Mouse (Mus musculus) embryonic facial prominence, embryonic 13.5 days (tissue): ENCODE data around the gene Adam19. TPM values are rescaled to one million over a fixed set of nuclear protein-coding genes. Genes with fewer than 3 reads are reported as not detected.

Experiments
- ATAC-seq: fragments of 200-750 bp; cut with Nextera tagmentation; 2 replicates; pipeline ENCODE4 v1.8.0; 2017; ENCODE audit warnings: low read depth; ENCODE audit not compliant: insufficient number of reproducible peaks, insufficient read depth, low FRiP score, low TSS enrichment
- H3K27ac ChIP-seq: fragments of 300-500 bp; sonication (generic); 2 replicates; pipeline ENCODE4 v1.5.1; 2015; ENCODE audit warnings: moderate library complexity, mild to moderate bottlenecking, inconsistent platforms
- H3K27me3 ChIP-seq: fragments of 300-500 bp; sonication (generic); 2 replicates; pipeline ENCODE4 v1.6.1; 2015; ENCODE audit warnings: mild to moderate bottlenecking, inconsistent platforms
- H3K36me3 ChIP-seq: fragments of 300-500 bp; sonication (generic); 2 replicates; pipeline ENCODE4 v1.6.1; 2015; ENCODE audit warnings: mild to moderate bottlenecking, inconsistent platforms
- H3K4me1 ChIP-seq: fragments of 300-500 bp; sonication (generic); 2 replicates; pipeline ENCODE4 v1.6.1; 2015; ENCODE audit warnings: inconsistent platforms
- H3K4me2 ChIP-seq: fragments of 300-500 bp; sonication (generic); 2 replicates; pipeline ENCODE4 v1.6.1; 2015; ENCODE audit warnings: moderate library complexity, mild to moderate bottlenecking, inconsistent platforms
- H3K4me3 ChIP-seq: fragments of 300-500 bp; sonication (generic); 2 replicates; pipeline ENCODE4 v1.5.1; 2015; ENCODE audit warnings: mild to moderate bottlenecking, inconsistent platforms
- H3K9ac ChIP-seq: fragments of 300-500 bp; sonication (generic); 2 replicates; pipeline ENCODE4 v1.6.1; 2015; ENCODE audit warnings: mild to moderate bottlenecking, inconsistent platforms
- H3K9me3 ChIP-seq: fragments of 300-500 bp; sonication (generic); 2 replicates; pipeline ENCODE4 v1.6.1; 2016; ENCODE audit warnings: inconsistent platforms
- WGBS: fragments of 180-500 bp; shearing (Covaris S2); methylation state at CpG from one replicate; pipeline ENCODE4 v1.1.7; 2015; ENCODE audit warnings: mixed read lengths; 5-methylcytosine and 5-hydroxymethylcytosine counted together
- polyA plus RNA-seq: library from polyadenylated mRNA; unstranded; fragments of >200 nt; fragmentation: Nextera tagmentation; extraction: Ambion mirVana; gene quantifications from 2 replicates; pipeline ENCODE4 v1.2.1, GENCODE M21; 2015

Adam19 gene
- polyA plus RNA-seq, 1 experiment from 2014 or later, result 9.7 TPM

DNA sequence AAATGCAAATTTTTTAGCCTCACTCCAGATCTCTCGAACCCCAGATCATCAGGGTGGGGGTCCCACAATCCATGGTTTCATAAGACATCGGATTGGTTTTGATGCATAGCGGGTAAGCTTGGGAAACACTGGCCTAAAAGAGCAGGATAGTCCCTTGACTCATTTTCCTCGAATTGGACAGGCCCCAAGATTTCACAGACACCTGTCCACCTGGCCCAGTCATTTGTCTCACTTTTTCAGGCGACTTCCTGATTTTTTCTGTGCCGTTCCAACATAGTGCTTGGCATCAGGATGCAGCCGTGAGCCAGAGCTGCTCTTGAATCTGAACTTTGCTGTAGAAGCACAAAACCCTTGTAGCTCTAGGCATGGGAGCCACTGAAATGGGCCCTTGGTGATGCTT, 58.4 kb downstream of the Adam19 start:
- no peak for ATAC-seq
- WGBS, result 90% methylated on average over 7 of the region's 7 CpGs

GRCm38 (mm10) chr11:46115011-46115410, 59.2 kb downstream of the Adam19 start:
- no peak for ATAC-seq
- H3K4me1 ChIP-seq, result peaks cover 8% of the 10 kb centered on the region; the same call in 1 of the 2 replicates
- no peak overlapping the region for H3K4me2 ChIP-seq
- H3K27ac ChIP-seq, result no peak overlapping the region
- H3K27me3 ChIP-seq, result no peaks in the 10 kb centered on the region
- no peak overlapping the region for H3K4me3 ChIP-seq
- no peak overlapping the region for H3K9ac ChIP-seq
- H3K36me3 ChIP-seq, result peaks cover 28% of the 10 kb centered on the region
- H3K9me3 ChIP-seq, result no peaks in the 10 kb centered on the region
- 84% methylated on average over 4 of the region's 4 CpGs for WGBS

More for the DNA sequence above, 58.4 kb downstream of the Adam19 start:
- peaks cover 28% of the 10 kb centered on the region for H3K36me3 ChIP-seq
- H3K27ac ChIP-seq, result no peak overlapping the region
- no peaks in the 10 kb centered on the region for H3K9me3 ChIP-seq
- H3K9ac ChIP-seq, result no peak overlapping the region
- H3K27me3 ChIP-seq, result no peaks in the 10 kb centered on the region
- no peaks in the 10 kb centered on the region for H3K4me1 ChIP-seq
- H3K4me3 ChIP-seq, result no peak overlapping the region
- no peak overlapping the region for H3K4me2 ChIP-seq

- 82% methylated on average over 9 of the region's 9 CpGs for WGBS
Measured at GRCm38 (mm10) chr11:46115411-46116173, 59.8 kb downstream of the Adam19 start.

GRCm38 (mm10) chr11:46116510-46116909, 60.7 kb downstream of the Adam19 start:
- Histone ChIP-seq H3K9me3 (no peaks in the 10 kb centered on the region), H3K4me3 (no peak overlapping the region), H3K9ac (no peak overlapping the region), H3K27me3 (no peaks in the 10 kb centered on the region), H3K4me2 (no peak overlapping the region), H3K4me1 (peaks cover 8% of the 10 kb centered on the region; the same call in 1 of the 2 replicates), H3K36me3 (peaks cover 30% of the 10 kb centered on the region), H3K27ac (no peak overlapping the region)
- 89% methylated on average over 2 of the region's 2 CpGs for WGBS
- no peak for ATAC-seq

More at GRCm38 (mm10) chr11:46115411-46116173, 59.8 kb downstream of the Adam19 start:
- no peaks in the 10 kb centered on the region for H3K9me3 ChIP-seq
- H3K4me1 ChIP-seq, result peaks cover 8% of the 10 kb centered on the region; the same call in 1 of the 2 replicates
- H3K27me3 ChIP-seq, result no peaks in the 10 kb centered on the region
- no peak overlapping the region for H3K4me2 ChIP-seq
- H3K36me3 ChIP-seq, result peaks cover 28% of the 10 kb centered on the region
- no peak for ATAC-seq
- H3K9ac ChIP-seq, result no peak overlapping the region
- H3K4me3 ChIP-seq, result no peak overlapping the region
- H3K27ac ChIP-seq, result no peak overlapping the region

DNA sequence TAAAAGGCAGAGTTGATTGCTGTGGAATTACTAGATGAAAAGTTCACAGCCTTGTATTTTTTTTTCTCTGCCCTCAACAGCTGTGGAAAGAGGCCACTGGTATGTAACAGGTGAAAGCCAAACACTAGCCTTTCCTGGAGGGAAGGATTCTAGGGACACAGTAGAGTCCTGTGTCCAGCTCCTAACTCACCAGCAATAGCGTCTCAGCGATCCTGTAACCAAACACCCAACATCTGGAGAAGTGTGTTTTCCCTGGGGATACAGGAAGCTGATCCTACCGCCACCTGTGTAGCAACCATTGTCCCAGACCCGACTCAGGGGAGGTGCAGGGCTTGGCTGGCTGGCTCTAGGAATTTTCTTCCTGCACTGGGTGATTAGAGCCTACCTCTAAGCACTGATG, 63.8 kb downstream of the Adam19 start:
- H3K36me3 ChIP-seq, result peaks cover 39% of the 10 kb centered on the region
- no peak for ATAC-seq
- peaks cover 8% of the 10 kb centered on the region; the same call in 1 of the 2 replicates for H3K4me1 ChIP-seq
- no peaks in the 10 kb centered on the region for H3K27me3 ChIP-seq
- no peaks in the 10 kb centered on the region for H3K9me3 ChIP-seq
- no peak overlapping the region for H3K4me2 ChIP-seq
- no peak overlapping the region for H3K9ac ChIP-seq
- 10% methylated on average over 4 of the region's 4 CpGs for WGBS
- no peak overlapping the region for H3K27ac ChIP-seq
- H3K4me3 ChIP-seq, result no peak overlapping the region

- no peak overlapping the region for H3K4me3 ChIP-seq
- 77% methylated on average over 10 of the region's 10 CpGs for WGBS
- no peak overlapping the region for H3K9ac ChIP-seq
- no peak for ATAC-seq
- peaks cover 8% of the 10 kb centered on the region; the same call in 1 of the 2 replicates for H3K4me1 ChIP-seq
- no peak overlapping the region for H3K27ac ChIP-seq
- peaks cover 39% of the 10 kb centered on the region for H3K36me3 ChIP-seq
- H3K27me3 ChIP-seq, result no peaks in the 10 kb centered on the region
- no peak overlapping the region for H3K4me2 ChIP-seq
- H3K9me3 ChIP-seq, result no peaks in the 10 kb centered on the region
Measured at GRCm38 (mm10) chr11:46120084-46120483, 64.3 kb downstream of the Adam19 start.

GRCm38 (mm10) chr11:46121666-46122065, 65.9 kb downstream of the Adam19 start:
- Histone ChIP-seq H3K27ac (no peak overlapping the region), H3K27me3 (no peaks in the 10 kb centered on the region), H3K4me1 (peaks cover 8% of the 10 kb centered on the region; the same call in 1 of the 2 replicates), H3K36me3 (peaks cover 40% of the 10 kb centered on the region), H3K4me3 (no peak overlapping the region), H3K4me2 (no peak overlapping the region), H3K9ac (no peak overlapping the region), H3K9me3 (no peaks in the 10 kb centered on the region)
- no peak for ATAC-seq
- 83% methylated on average over 4 of the region's 4 CpGs for WGBS

GRCm38 (mm10) chr11:46122875-46123274, 67.1 kb downstream of the Adam19 start:
- Histone ChIP-seq H3K36me3 (peaks cover 47% of the 10 kb centered on the region), H3K9me3 (no peaks in the 10 kb centered on the region), H3K27me3 (no peaks in the 10 kb centered on the region), H3K9ac (no peak overlapping the region), H3K4me1 (peaks cover 8% of the 10 kb centered on the region; the same call in 1 of the 2 replicates), H3K4me2 (no peak overlapping the region), H3K27ac (no peak overlapping the region), H3K4me3 (no peak overlapping the region)
- WGBS, result 90% methylated on average over 4 of the region's 4 CpGs
- ATAC-seq, result no peak

DNA sequence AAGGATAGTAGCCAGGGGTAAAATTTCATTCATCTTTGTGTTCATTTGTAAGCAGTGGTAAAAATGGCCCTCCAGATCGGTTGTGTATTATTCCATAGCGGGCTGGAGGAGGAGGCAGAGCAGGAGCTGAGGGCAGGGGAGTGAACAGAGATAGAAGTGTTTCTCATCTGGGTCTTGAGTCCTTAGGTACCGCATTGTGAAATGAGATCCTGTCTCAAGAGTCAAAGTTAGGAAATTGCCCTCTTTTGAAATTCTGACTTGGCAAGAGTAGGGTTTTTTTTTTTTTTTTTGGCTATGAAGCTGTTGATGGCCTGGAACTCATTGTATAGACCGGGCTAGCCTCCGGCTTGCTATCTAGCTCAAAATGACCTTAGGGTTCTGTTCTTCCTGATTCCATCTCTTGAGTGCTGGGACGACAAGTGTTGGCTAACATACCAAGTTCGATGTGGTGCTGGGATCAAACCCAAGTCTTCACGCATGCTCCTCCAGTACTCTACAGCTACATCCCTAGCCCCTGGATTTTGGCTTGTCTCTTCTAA, 67.6 kb downstream of the Adam19 start:
- H3K27me3 ChIP-seq, result no peaks in the 10 kb centered on the region
- H3K27ac ChIP-seq, result no peak overlapping the region
- H3K4me1 ChIP-seq, result peaks cover 8% of the 10 kb centered on the region; the same call in 1 of the 2 replicates
- H3K36me3 ChIP-seq, result peaks cover 46% of the 10 kb centered on the region
- WGBS, result 91% methylated on average over 8 of the region's 8 CpGs
- H3K4me2 ChIP-seq, result no peak overlapping the region
- H3K4me3 ChIP-seq, result no peak overlapping the region
- no peak overlapping the region for H3K9ac ChIP-seq
- H3K9me3 ChIP-seq, result no peaks in the 10 kb centered on the region
- ATAC-seq, result no peak

DNA sequence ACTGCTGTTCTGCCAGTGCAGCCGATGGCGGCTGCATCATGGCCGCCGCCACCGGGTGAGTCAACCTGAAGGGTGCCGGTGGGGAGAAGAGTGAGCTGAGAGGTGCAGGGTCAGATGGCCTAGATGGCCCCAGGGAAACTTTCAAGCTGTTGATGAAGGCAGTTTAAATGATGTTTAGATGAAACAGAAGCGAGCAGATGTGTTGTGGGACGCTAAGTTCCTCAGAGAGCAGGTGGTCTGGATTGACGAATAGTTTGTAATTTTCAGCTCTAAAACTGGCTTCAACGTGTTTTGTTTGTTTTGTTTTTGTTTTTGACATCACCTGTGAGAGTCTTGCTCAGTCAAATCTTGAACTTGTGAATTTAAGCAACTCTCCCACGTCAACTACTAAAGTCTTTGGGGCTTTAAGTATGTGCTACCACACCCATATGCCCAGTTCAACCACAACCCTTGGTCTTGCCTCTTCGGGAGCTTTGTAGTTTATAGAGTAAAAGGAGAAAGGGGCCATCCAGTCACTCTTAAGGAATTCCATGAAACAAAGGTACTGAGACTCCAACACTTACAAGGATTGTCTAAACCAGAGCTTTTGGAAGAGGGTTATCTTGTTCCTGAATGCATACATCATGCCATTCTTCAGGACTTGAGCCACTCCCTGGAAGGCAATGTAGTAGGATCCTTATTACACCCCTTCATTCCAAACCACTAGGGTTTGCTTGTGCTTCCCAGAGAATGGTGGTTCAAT, 69.5 kb downstream of the Adam19 start:
- Histone ChIP-seq H3K36me3 (peaks cover 51% of the 10 kb centered on the region), H3K4me2 (no peak overlapping the region), H3K4me1 (no peaks in the 10 kb centered on the region), H3K27ac (no peak overlapping the region), H3K9me3 (no peaks in the 10 kb centered on the region), H3K27me3 (no peaks in the 10 kb centered on the region), H3K4me3 (no peak overlapping the region), H3K9ac (no peak overlapping the region)
- WGBS, result 89% methylated on average over 12 of the region's 12 CpGs
- ATAC-seq, result no peak

DNA sequence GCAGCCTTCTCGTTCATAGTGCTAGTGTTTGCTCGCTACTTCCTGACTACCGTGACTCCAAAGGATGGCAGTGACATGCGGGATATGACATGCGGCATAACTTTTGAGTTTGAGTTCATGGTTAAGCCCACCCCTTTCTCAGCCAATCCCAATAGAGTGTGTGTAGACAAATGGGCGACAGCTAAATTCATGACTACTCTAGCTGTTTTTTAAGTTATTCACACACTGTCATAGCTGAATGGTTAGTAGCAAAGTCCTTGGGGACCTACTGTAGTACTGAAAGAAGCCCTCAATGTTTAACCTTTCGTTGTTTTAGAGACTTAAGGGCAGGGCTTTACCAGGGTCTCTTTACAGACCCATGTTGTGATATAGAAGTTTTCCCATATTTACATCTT, 70.0 kb downstream of the Adam19 start:
- WGBS, result 91% methylated on average over 7 of the region's 7 CpGs
- H3K4me3 ChIP-seq, result no peak overlapping the region
- ATAC-seq, result no peak
- no peaks in the 10 kb centered on the region for H3K27me3 ChIP-seq
- H3K4me1 ChIP-seq, result no peaks in the 10 kb centered on the region
- no peaks in the 10 kb centered on the region for H3K9me3 ChIP-seq
- H3K36me3 ChIP-seq, result peaks cover 57% of the 10 kb centered on the region
- no peak overlapping the region for H3K27ac ChIP-seq
- H3K4me2 ChIP-seq, result no peak overlapping the region
- H3K9ac ChIP-seq, result no peak overlapping the region
